Mouse (Mus musculus): ENCODE results near the gene Ggact.

- TF ChIP-seq EP300 (optimal IDR thresholded peaks at IDR 0.05) (no peak), CTCF (IDR thresholded peaks at IDR 0.05; ENCODE audit: low read depth) (no peak)
Measured at GRCm38 (mm10) chr14:122875636-122876035, 37.9 kb downstream of the Ggact start.
